Mouse (Mus musculus): ENCODE data around the gene Mettl6.

- TF ChIP-seq CTCF (conservative IDR thresholded peaks at IDR 0.05; ENCODE audit: low read length) = no peak
- TF ChIP-seq POU5F1 (IDR thresholded peaks at IDR 0.05; ENCODE audit: borderline replicate concordance, low read length) = no peak
- no peak for TF ChIP-seq NANOG (IDR thresholded peaks at IDR 0.05; ENCODE audit: borderline replicate concordance, low read length)
These were observed 59.6 kb downstream of the Mettl6 start for GRCm38 (mm10) chr14:31435018-31435915.

Data from E14TG2a.4 (cell line).